Mouse (Mus musculus): ENCODE measurements at regions not wholly inside any gene's neighbourhood (a gene's known extent, or its start where the extent isn't known, plus 50 kb on each side); places are given as distances from the start of the nearest gene placed in this dataset.

- H3K4me3 ChIP-seq, result no peak overlapping the region
- DNase-seq, result no peak
- intact Hi-C loops (cut with DNase I), result no loop called here
- no peak overlapping the region for H3K27ac ChIP-seq
- TF ChIP-seq CTCF (IDR thresholded peaks at IDR 0.05), result no peak
These were observed 148.3 kb upstream of the Adam6b start for GRCm38 (mm10) chr12:113341046-113341445.

- H3K27ac ChIP-seq, result no peak overlapping the region
- intact Hi-C loops (cut with DNase I), result no loop called here
- TF ChIP-seq CTCF (IDR thresholded peaks at IDR 0.05), result no peak
- no peak overlapping the region for H3K4me3 ChIP-seq
- DNase-seq, result no peak
These were observed 134.2 kb upstream of the Adam6b start for GRCm38 (mm10) chr12:113355132-113355531.

GRCm38 (mm10) chr12:113358077-113358476 is 131.2 kb upstream of the Adam6b start:
- no peak for TF ChIP-seq CTCF (IDR thresholded peaks at IDR 0.05)
- intact Hi-C loops (cut with DNase I), result no loop called here

GRCm38 (mm10) chr12:113360032-113360431 is 129.3 kb upstream of the Adam6b start:
- Histone ChIP-seq H3K27ac (no peak overlapping the region), H3K4me3 (no peak overlapping the region)
- intact Hi-C loops (cut with DNase I), result no loop called here
- TF ChIP-seq CTCF (IDR thresholded peaks at IDR 0.05), result no peak
- DNase-seq, result no peak

More at GRCm38 (mm10) chr12:113358077-113358476, 131.2 kb upstream of the Adam6b start:
- no peak overlapping the region for H3K4me3 ChIP-seq
- H3K27ac ChIP-seq, result no peak overlapping the region
- no peak for DNase-seq

- no peak for TF ChIP-seq CTCF (IDR thresholded peaks at IDR 0.05)
- no peak for DNase-seq
- no peak overlapping the region for H3K4me3 ChIP-seq
- intact Hi-C loops (cut with DNase I), result no loop called here
- H3K27ac ChIP-seq, result no peak overlapping the region
These were observed 126.8 kb upstream of the Adam6b start for GRCm38 (mm10) chr12:113362409-113363038.

GRCm38 (mm10) chr12:113364023-113364422 is 125.3 kb upstream of the Adam6b start:
- Histone ChIP-seq H3K27ac (no peak overlapping the region), H3K4me3 (no peak overlapping the region)
- intact Hi-C loops (cut with DNase I), result no loop called here
- TF ChIP-seq CTCF (IDR thresholded peaks at IDR 0.05), result no peak
- no peak for DNase-seq

- intact Hi-C loops (cut with DNase I), result no loop called here
- H3K4me3 ChIP-seq, result no peak overlapping the region
- H3K27ac ChIP-seq, result no peak overlapping the region
- TF ChIP-seq CTCF (IDR thresholded peaks at IDR 0.05), result no peak
- DNase-seq, result no peak
These were observed 124.9 kb upstream of the Adam6b start for GRCm38 (mm10) chr12:113364437-113364836.

GRCm38 (mm10) chr12:113365783-113366182 is 123.5 kb upstream of the Adam6b start:
- intact Hi-C loops (cut with DNase I), result no loop called here
- TF ChIP-seq CTCF (IDR thresholded peaks at IDR 0.05), result no peak

GRCm38 (mm10) chr12:113366394-113366793 is 122.9 kb upstream of the Adam6b start:
- intact Hi-C loops (cut with DNase I), result no loop called here
- TF ChIP-seq CTCF (IDR thresholded peaks at IDR 0.05), result no peak
- no peak overlapping the region for H3K27ac ChIP-seq
- no peak overlapping the region for H3K4me3 ChIP-seq
- DNase-seq, result no peak

More at GRCm38 (mm10) chr12:113365783-113366182, 123.5 kb upstream of the Adam6b start:
- no peak overlapping the region for H3K4me3 ChIP-seq
- DNase-seq, result no peak
- no peak overlapping the region for H3K27ac ChIP-seq

GRCm38 (mm10) chr12:113401578-113402113 is 87.7 kb upstream of the Adam6b start:
- no peak for DNase-seq
- Histone ChIP-seq H3K27ac (no peak overlapping the region), H3K4me3 (no peak overlapping the region)
- TF ChIP-seq CTCF (IDR thresholded peaks at IDR 0.05), result no peak
- intact Hi-C loops (cut with DNase I), result no loop called here

GRCm38 (mm10) chr12:113402823-113403222 is 86.5 kb upstream of the Adam6b start:
- Histone ChIP-seq H3K4me3 (no peak overlapping the region), H3K27ac (no peak overlapping the region)
- TF ChIP-seq CTCF (IDR thresholded peaks at IDR 0.05), result no peak
- no peak for DNase-seq
- intact Hi-C loops (cut with DNase I), result no loop called here

GRCm38 (mm10) chr12:113411113-113411512 is 78.2 kb upstream of the Adam6b start:
- Histone ChIP-seq H3K4me3 (no peak overlapping the region), H3K27ac (no peak overlapping the region)
- DNase-seq, result no peak
- no peak for TF ChIP-seq CTCF (IDR thresholded peaks at IDR 0.05)
- intact Hi-C loops (cut with DNase I), result no loop called here

- H3K4me3 ChIP-seq, result no peak overlapping the region
- DNase-seq, result no peak
- intact Hi-C loops (cut with DNase I), result no loop called here
- no peak for TF ChIP-seq CTCF (IDR thresholded peaks at IDR 0.05)
- H3K27ac ChIP-seq, result no peak overlapping the region
These were observed 75.3 kb upstream of the Adam6b start for GRCm38 (mm10) chr12:113413996-113414395.

GRCm38 (mm10) chr12:113417521-113417920 is 71.8 kb upstream of the Adam6b start:
- H3K4me3 ChIP-seq, result no peak overlapping the region
- intact Hi-C loops (cut with DNase I), result no loop called here
- no peak for TF ChIP-seq CTCF (IDR thresholded peaks at IDR 0.05)
- no peak overlapping the region for H3K27ac ChIP-seq
- DNase-seq, result no peak
